Mouse (Mus musculus) lung, postnatal 25 days (tissue): ENCODE data around the gene Arl3.
A peak's percentile ranks its signal among the peaks of the same experiment; 100 is the strongest.
"Not testable (repeated sequence)": the region's sequence is repeated elsewhere in the genome, so short reads cannot be mapped to it uniquely, and the experiment has no call there.

ENCODE experiments used
- DNase-seq: peaks from one replicate; pipeline ENCODE4 v3.0.0; 2022; ENCODE audit warnings: low spot score

The Arl3 gene

DNA sequence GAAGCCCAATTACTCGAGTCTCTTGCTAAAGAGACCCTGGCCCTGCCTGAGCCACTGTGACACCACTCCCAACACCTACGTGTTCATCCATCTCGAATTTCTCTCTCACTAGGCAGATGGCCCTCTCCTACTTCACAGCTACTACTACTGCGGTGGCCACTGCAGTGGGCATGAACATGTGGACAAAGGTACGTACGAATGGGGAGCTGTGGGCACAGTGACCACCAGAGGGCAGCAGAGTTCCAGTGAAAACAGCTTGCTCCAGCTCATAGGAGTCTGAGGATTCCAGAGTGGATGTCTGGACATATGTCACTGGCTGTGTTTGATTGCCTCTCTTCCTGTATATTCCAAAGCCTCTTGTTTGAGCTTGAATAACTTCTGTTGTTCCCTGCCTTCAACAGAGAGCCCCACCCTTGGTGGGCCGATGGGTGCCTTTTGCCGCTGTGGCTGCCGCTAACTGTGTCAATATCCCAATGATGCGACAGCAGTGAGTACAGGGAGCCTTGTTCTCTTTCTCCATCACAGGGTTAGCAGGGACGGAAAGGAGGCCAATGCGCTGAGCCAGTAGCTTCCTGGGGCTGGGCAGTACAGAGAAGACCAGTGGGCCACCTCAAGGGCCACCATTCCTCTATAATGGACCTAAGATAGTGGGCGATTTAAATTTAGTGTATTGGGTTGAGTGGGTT is 15.0 kb upstream of the Arl3 start:
- peak; percentile 81 for DNase-seq

DNA sequence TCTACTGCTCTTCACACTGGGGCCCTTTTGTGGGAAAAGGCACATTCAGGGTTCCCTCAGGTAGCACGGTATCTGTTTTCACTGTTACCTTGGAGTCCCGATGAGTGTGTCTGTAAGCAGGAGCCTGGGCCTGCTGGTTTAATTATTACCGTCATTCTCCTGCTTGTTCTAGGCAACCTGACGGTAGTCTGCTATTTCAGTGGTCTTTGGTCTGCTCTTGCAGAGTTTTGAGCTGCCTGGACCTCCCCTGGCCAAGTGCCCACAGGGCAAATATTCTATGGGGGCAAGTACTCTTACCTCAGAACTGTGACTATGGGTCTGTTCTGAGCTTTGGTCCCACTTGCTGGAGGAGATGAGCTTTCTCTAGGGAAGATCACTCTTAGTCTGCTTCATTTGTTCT is 2.2 kb upstream of the Arl3 start:
- no peak for DNase-seq

DNA sequence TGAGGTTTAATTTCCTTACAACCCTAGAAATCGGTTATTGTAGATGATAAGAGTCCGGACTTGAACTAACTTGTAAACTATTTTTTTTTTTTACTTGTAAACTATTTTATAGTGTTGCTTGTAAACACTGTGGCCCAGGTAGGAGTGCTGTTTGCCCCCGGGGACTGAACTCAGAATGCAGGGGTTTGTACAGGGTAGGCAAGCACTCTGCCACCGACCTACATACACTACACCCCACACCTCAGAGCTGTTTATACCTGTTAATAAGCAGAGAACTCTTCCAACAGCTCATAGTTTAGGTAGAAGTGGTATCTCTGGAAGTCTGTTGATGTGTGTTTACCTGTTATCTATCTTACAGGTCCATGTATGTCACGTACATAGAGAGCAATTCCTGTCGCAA is 992 bp upstream of the Arl3 start:
- no peak for DNase-seq

DNA sequence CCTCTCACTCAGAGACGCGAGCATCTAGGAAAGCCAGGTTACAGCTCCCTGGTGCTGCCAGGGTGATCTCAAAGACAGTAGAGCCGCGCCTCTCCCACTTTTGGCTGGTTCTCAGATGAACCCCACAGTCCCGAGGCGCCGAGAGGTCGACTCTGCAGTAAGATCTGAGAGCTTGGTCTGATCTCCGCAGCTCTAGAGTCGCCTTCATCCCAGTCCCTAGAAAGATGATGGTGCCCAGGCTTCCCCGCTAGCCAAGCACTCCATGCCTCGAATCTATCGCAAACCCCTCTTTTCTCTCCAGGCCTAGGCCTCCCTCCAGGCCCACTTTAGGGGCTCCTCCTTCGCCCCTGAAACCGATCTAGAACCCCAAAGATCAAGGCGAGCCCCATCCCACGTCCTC is 450 bp downstream of the Arl3 start:
- no peak for DNase-seq

DNA sequence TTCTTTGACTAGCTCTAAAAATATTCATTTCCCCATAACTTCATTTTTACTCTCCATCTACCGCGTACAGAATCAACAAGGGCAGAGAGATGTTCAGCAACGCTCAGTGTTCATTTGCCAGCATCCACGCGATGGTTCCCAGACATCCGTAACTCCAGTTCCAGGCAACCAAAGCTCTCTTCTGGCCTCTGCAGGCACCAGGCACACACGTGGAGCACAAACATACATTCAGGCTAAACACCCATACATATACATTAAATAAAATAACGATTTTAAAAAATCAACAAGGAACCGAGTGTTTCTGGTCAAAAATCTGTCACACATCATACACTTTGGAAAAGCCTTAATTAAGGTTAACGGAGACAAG is 1.1 kb downstream of the Arl3 start:
- DNase-seq: no peak

DNA sequence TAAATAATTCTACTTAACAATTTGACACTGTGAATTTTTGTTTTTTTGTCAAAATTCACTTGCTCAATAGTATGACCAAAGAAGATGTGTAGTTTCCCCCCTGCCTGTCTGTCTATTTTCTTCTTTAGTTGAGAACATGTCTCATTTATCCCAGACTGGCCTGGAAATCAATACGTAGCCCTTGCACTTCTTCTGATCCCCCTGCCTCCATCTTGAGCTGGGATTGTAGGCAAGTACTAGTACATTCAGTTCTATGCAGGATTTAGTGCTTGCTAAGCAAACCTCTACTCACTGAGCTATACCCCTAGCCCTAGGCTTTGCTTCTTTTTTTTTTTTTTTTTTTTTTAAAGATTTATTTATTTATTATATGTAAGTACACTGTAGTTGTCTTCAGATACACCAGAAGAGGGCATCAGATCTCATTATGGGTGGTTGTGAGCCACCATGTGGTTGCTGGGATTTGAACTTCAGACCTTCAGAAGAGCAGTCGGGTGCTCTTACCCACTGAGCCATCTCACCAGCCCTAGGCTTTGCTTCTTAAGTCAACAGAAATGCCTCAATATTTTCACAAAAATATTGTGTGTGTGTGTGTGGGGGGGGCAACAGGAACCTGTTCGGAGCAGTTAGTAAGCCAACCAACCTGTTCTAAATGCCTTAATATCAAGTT is 1.7 kb downstream of the Arl3 start:
- not testable (repeated sequence) for DNase-seq

DNA sequence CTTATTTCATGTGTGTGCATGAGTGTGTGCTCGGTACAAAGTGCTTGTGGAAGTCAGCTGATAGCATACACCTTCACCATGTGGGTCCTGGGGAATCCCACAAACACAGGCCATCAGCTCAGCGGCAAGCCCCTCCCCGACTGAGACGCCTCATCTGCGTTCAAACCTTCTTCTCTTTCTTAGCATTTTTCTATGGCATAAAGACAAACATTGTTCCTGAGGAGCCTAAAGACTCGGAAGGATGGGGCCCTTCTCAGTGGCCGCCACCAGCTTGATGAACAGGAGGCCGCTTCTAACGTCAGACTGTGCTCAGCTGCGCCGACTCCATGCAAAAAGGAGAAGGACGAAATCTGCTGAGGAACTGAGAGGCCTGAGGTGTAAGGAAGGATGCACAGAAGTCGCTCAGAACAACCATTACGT is 8.9 kb downstream of the Arl3 start:
- no peak for DNase-seq

DNA sequence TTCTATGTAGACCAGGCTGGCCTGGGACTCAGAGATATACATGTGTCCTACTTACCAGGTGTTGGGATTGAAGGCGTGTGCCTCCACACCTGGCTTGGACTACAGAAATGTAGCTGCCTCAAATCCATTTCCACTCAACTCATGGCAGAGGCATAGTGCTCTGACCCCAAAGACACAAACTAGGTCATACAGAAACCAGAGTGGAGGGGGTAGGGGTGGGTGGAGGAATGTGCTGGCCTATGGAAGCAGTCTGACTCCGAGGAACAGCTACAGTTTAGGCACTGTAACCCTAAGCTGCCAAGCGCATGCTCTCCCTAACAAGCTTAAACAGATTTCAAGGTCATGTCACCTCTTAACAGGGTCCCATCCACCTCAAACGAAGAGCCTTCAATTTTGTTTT is 9.4 kb downstream of the Arl3 start:
- no peak for DNase-seq

DNA sequence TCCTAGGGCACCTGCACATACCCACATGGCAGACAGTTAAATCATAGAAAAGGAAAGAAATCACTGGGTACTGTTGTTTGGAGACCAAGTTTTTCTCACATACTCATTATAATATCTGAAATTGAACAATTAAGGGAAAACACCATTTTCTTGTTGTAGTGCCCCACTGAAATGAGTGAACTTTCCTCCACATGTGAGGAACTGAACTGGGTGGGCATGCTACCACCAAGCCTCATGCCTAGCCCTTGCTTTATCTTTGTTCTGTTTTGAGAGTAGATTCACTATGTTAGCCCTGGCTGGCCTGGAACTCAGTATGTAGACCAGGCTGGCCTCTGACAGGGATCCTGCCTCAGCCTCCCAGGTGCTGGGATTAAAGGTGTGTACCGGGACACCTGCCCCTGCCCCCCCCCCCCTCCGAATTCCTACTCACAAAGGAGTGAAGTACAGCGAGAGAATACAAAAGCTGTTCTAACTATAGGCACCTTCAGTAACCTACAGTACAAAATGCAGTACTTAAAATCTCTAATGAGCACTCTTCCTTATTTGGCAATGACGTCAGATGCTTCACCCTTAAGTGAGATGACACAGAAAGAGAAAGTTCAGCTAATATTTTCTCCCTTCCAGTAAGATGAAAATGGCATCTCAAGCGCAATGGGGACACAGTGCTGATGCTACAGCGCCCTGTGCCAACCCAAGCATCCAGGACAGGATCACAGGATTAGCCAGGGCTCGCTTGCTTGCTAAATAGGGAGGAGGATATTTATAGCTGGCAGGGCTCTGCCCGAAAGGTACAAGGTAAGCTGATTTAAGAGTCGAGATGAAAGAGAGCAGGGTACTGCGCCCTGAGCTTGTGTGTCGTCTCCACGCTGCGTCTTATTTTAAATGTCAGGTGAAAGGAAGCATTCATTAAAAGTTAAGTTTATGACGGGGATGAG is 10.2 kb downstream of the Arl3 start:
- no peak for DNase-seq

DNA sequence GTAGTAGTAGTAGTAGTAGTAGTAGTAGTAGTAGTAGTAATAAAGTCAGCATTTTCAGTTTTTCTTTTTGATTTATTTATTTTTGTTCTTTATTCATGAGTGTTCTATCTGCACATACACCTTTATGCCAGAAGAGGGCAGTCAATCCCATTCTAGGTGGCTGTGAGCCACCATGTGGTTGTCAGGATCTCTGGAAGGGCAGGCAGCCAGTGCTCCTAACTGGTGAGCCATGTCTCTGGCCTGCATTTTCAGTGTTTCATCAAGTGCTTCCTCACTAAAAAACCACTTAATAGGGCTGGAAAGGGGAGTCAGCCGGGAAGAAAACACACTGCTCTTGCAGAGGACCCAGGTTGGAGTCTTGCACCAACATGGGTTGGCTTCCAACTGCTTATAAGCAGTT is 10.9 kb downstream of the Arl3 start:
- peak; percentile 74 for DNase-seq

DNA sequence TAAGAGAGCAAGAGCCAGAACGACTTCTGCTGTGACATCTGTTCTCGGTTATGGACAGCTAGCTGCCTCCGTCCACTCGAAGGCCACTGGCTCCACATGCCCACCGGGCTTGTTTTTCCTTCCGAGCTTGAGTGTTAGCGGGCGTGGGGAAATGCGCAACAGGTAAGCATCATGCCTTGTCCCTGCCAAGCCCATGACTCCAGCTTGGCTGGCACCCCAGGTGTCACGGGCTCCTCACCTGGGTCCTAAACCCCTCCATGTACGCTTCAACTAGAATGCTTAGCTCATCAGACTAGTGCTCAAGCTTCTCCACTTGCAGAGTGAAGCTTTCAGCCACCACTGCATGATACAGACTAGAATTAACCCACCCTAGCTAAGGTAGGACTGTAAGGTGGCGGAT is 14.4 kb downstream of the Arl3 start:
- DNase-seq: peak; percentile 51

DNA sequence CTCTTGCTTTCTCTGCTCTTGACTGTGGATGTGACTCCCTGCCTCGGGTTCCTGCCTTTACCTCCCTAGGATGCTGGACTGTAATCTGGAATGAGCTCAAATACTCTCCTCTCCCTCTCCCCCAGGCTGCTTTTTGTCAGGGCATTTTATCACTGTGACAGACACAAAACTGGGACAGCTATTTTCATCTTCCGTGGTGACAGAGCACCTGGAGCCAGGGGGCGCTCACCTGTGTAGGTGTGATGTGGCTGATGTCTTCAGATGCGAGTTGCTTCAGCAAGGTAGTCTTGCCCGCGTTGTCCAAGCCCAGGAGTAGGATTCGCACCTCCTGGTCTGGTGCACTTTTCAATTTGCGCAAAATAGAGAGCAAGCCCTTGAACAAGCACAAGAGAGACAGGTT is 15.0 kb downstream of the Arl3 start:
- DNase-seq: no peak

DNA sequence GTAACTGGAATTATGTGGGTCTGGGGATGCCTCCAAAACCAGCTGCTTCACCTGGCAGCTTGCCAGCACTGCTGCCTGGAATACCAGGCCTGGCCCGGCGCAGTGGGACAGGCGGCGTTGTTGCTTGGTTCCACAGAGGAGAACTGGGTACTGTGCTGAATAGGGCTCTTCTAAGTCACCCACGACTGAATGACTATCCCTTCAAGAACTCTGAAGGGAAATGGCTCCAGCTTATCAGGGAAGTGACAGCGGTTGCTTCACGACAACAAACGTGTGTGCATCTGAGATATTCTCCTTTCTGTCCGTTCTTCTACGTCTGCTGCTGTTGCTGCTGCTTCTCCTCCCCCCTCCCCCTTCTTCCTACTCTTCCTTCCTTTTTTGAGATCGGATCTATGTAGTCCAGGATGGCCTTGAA is 19.4 kb downstream of the Arl3 start:
- DNase-seq: no peak

DNA sequence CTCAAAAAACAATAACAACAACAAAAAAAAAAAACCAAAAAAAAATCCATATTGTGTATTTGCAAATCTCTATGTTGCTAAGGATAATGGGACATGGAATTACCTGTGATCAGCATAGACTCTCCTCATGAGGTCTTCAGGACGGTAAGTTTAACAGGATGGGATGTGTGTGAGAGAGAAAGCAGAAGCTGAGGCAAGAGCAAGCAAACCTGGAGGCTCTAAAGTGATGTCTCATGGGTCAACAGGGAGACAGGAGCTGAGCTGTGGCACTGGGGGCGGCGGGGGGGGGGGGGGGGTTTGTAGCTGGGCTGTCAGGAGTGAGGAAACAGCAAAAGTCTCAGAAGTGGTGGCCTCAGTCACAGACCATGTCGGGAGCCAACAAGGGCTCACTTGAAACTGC is 20.5 kb downstream of the Arl3 start:
- DNase-seq: no peak

DNA sequence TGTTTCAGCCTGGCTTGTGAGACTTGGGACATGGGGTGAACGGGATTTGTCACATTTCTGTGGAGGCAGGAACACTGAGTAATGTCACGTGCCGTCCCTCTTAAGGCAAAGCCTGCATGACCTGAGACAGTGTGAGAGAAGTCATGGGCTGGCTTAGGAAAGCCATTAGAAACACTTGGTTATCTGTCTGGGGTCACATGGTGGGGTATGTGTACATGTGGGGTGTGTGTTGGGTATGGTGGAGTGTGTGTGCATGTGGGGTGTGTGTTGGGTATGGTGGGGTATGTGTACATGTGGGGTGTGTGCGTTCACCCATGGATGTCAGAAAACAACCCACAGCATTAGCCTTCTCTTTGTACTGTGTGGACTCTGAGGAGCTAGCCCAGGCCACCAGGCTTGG is 22.6 kb downstream of the Arl3 start:
- no peak for DNase-seq

DNA sequence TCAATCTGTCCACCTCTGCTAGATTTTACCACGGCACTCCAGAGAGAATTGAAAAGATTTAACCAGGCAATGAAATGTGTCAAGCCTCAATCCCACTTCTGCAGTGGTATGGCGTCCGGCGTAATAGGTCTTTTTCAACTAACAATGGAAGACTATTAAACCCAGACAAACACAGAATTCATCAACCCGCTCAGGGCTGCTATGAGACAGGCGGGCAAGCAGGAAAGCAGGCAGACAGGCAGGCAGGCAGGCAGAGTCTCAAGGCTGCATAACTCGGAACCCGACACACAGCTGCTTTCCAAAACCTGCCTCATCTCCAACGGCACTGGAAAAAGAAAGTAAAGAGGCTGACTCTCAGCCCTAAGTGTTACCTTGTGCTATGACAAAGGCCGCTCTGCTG is 24.9 kb downstream of the Arl3 start:
- DNase-seq: no peak

DNA sequence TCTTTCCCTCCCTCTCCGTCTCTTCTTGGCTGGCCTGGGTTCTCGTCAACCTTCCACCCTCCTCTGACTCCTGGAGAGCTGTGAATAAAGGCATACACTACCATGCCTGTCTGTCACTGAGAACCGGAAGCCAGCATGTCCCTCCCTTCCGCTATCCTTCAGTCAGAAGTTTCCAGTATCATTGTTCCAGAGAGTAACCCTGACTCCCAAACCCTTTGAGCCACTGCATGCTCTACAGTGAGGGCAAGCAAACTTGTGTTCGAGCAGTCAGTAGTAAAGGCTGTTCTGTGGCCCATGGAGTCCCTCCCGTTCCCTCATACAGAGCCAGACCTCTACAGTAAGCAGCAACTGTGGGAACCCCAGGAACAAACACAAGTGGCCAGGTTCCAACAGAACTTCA is 25.4 kb downstream of the Arl3 start:
- no peak for DNase-seq

DNA sequence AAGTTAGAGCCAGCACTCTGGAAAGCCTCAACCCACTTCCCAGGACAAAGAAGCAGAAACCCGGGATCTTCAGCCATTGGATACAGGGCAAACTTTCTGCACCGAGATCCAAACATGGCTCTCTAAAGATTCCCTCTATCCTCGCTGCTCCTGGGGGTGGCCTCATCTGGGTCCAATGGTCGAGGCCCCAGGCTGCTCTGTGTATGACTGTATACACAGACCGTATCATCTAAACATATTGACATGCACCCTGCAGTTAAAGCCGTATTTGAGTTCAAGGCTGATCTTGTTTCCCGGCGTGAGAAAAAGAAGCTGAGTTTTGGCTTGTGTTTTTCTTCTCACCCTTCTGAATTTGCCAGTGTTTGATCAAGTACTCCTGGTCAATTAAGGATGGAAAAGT is 30.2 kb downstream of the Arl3 start:
- DNase-seq: no peak

DNA sequence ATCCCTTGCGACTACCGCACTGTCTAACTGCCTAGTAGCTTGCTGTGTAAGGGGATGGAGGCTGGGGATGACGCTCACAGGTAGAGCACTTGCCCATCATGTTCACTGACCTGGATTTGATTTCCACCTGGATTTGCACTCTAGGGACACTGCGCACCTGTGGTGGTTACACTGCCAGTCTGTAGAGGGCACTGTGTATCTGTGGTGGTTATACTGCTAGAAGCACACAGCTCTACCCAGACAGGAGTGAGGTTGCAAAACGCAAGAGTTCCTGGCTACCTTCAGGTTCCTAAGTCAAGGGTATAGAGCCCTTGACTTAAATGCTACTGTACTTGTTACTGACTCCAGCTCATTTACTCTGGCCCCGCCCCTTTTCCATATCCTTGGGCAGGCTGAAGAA is 34.8 kb downstream of the Arl3 start:
- DNase-seq: no peak

DNA sequence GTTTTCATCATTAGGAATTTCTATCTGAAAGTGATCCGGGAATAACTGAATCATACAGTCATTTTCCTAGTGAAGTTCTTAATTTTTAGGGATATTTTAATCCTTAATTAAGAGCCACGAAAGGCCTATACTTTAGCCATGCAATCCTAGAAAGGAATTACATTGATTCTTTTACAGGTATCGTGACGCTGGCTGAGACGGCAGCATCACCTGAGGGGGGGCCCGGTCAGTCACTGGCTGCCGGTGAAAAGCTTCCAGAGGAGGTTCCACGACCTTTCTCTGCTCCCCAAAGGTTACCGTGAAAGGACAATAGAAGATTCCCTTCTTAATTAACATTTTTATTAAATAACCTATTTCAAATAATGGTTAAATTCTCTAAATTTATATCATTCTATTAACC is 35.6 kb downstream of the Arl3 start:
- DNase-seq: no peak

DNA sequence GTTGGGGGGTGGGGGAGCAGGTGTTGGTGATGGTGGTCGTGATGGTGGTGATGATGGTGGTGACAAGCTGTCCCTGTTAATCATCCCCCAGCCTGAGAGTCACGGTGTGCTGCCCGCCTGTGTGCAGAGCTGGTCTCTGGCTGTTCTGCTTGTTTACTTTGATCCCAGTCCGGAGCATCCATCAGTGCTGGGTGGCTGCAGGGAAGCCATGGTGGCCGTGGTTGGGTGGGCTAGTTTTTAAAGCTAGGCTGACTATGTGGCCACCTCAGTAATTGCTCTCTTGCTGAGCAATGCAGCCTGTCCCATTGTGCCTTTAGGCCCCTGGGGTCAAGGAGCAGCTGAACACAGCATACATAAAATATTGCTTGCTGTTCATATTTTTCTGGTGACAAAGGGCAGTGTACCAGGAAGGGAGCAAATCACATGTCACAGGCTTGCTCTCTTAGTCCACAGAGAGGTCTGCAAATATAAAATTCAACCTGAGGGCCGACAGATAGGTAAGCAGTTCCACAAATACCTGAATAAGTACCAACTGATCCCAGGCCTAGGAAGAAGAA is 38.4 kb downstream of the Arl3 start:
- DNase-seq: no peak

DNA sequence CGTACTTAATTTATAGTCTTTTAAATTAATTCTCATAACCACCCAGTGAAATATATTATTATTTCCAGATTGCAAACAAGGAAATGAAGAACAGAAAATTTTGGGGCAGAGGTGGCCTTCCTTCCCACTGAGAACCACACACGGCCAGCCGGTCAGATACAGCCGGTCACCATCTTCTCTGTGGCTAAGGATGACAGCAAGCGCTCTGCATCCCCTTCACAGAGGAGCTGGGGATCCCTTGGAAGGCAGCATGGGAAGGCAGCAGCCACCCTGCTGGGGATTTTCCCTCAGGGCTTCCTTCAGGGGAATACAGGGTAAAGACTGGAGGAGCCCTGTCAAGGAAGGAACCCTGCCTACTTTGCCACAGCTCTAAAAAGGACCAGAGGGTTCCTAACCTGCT is 39.5 kb downstream of the Arl3 start:
- no peak for DNase-seq

DNA sequence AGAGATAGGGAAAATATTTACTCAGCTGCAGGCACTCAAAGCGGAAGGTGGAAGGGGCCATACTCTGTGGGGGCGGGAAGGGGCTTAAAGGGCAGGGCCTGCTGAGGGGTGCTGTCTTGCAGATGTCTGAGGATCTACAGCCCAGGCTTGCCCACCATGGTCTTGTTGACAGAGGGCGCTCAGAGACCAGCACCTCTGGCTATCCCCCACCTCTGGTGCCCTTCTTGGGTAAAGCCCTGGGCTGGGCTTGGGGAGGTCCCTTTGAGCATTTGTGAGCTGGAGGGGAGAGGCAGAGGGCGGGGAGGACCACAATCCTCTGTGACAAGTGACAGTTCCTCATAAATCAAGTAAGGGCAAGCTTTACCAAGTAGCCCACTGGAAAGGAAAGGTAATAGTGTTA is 39.9 kb downstream of the Arl3 start:
- no peak for DNase-seq
